Mouse (Mus musculus) T-helper 1 cell (primary cell): ENCODE results near the gene Syngr1.

Experiments used
- in situ Hi-C: fragments of 300-600 bp; cut with MboI, MseI; formaldehyde crosslinking; loops from one replicate; pipeline ENCODE4 v1.15.1; 2025; ENCODE audit warnings: high pct_unique_total_duplicates

Gene Syngr1

DNA sequence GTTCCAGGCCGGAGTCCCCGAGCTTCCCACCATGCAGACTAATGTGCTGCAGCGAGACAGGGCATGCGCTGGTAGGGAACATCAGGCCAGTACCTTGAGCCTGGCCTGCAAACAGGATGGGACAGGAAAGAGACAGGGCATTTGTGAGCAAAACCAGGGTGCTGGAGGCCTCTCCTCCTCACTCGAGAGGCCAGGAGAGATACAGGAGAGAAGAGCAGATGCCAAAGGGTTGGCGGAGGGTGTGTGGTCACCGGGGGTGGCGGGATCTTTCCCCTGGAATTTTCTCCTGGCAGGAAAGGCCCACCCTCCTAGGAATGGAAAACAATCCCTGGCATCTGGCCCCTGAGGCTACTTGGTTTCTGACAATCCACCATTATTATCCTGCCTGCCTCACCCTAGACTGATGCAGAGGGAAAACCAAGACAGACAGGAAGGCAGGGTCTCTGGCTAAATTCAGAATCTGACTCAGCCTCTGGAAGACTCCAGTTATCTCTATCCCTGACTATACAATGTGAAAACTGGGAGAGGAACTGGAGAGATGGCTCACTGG, 21.0 kb upstream of the Syngr1 start:
- in situ Hi-C loops: no loop called here

GRCm38 (mm10) chr15:80071951-80072437, 19.1 kb upstream of the Syngr1 start:
- in situ Hi-C loops: no loop called here

- in situ Hi-C loops: no loop called here
Observed at GRCm38 (mm10) chr15:80072579-80073255, 18.4 kb upstream of the Syngr1 start.

DNA sequence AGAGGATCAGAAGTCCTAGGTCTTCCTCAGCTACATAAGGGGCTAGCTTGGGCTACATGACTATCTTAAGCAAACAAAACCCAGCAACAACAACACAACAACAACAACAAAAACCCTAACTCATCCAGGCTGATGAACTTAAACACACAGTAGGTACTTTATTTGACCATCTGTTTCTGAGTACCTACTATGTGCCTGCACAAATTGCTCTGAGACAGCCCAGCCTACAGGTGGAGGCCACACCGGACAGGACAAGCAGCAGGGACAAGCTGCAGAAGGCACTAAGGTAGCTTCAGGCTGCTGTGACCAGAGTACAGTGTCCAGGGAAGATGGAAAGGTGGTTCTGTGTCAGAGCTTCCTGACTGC, 17.9 kb upstream of the Syngr1 start:
- in situ Hi-C loops: no loop called here

GRCm38 (mm10) chr15:80074663-80075373, 16.3 kb upstream of the Syngr1 start:
- in situ Hi-C loops: no loop called here

DNA sequence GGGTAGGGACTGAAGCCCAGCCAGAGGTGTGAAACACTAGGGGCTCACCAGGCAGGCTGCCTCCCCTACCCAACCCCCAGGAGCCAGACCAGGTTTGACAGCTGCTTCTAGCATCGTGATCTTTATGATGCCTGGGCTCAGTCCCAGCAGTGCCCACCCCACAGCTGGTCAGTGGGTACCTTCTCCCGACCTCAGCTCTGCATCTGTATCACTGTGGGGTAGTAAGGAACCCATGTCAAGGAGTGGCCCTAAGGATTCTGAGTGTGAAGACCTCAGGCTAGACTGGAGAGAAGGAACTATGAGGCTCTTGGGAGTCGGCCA, 15.8 kb upstream of the Syngr1 start:
- in situ Hi-C loops: no loop called here

- in situ Hi-C loops: no loop called here
Observed at GRCm38 (mm10) chr15:80075733-80076337, 15.3 kb upstream of the Syngr1 start.

- in situ Hi-C loops: no loop called here
Observed at GRCm38 (mm10) chr15:80076338-80077136, 14.6 kb upstream of the Syngr1 start.

GRCm38 (mm10) chr15:80078058-80078814, 12.9 kb upstream of the Syngr1 start:
- in situ Hi-C loops: no loop called here

DNA sequence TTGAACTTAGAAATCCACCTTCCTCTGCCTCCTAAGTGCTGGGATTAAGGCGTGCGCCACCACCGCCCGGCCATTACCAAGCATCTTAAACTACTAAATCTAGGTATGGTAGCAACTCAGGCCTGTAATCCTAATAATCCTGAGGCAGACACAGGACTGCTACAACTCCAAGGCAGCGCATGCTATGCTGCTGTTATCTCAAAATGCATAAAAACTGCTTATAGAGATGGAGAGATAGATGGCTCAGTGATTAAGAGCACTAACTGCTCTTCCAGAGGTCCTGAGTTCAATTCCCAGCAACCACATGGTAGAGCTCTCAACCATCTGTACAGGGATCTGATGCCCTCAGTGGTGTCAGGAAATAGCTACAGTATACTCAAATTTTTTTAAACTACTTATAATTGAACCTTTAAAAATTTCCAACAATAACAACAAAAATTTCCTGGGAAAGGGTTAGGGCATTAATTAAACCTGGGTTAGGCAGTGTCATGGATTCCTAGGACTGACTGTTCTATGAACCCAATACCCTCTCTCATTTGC, 11.9 kb upstream of the Syngr1 start:
- in situ Hi-C loops: no loop called here

DNA sequence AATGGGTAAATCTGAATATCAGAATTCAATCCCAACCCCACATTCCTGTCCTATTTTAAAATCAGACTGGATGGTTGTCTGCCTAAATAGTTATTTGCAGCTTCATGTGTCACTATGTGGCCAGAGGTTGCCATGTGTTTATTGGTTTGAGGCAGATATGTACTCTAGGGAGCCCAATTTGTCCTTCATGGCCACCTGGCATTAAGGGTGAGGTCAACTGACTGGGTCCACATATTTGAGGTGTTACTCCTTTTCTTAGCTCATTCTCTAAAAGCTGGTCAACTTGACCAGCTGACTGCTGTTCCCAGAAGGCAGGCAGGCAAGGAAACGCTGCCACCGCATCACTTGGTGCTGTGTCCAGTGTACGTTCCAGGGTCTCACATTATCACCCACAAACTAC, 11.2 kb upstream of the Syngr1 start:
- in situ Hi-C loops: no loop called here

DNA sequence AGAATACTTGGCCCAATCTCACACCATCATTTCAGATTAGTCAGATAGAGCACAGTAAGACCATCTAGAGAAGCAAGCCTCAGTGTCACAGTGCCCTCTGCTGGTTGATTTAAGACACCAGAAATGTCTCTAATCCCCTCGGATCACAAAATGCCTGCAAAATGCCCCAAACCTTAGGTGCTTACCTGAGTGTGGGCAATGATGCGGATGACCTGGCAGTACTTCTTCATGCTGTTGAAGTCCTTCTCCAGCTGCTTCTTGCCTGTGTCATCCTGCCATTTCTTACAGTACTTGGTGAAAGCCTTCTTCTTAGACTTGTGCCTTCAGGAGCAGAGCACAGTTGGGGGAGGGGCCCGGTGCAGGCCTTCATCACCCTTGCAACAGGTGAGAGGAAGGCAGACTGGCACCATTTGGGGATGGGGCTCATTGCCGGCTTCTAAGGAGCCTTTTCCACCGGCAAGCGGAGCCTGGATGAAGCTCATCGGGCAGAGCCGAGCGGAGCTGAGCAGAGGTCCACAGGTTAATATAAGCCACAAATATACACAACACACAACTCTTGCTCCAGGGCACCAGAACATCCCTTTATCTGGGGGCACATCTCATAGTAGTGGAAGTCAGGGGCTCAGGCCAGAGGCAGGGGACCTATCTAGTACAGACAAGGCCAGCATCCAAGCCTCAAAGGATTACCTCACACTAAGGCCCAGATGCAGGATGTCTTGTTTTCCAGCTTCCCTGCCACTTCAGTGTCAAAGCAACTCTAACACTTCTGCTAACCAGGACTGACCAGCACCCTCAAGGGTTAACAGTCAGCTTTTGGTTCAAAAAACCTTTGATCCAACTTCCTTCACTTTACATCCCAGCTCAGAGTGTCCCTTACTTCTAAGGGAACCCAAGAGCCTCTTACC, 10.2 kb upstream of the Syngr1 start:
- in situ Hi-C loops: no loop called here

DNA sequence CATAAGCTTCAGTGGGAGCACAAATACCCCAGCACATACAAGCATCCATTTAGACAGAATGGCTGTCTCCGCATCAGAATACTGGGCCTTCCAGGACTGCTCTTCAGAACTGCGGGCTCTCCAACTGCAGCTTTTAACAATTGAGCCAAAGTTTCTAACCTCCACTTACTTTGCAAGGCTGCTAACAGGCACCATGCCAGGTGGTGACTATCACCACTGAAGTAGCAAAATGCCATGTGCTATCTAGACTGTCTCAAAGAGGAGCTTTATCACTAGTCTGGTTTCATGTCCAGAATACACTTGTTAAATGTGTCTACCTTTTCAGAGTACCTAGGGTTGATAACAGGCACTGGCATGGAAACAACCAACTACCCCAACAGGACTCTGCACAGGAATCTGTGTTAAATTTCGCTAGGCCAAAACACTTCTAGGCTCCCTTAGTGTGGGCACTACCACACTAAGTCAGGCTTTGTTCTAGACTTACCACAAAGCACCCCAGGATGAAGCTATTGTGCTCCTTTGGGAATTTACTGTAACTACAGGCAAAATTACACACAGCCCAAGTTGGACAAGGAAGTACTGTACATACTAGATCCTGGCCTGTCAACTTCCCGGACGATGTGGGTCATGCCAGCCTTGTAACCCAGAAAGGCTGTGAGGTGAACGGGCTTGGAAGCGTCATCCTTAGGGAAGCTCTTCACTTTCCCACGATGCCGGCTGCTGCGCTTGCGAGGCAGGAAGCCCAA, 9.2 kb upstream of the Syngr1 start:
- in situ Hi-C loops: no loop called here

GRCm38 (mm10) chr15:80082661-80083275, 8.4 kb upstream of the Syngr1 start:
- in situ Hi-C loops: no loop called here

DNA sequence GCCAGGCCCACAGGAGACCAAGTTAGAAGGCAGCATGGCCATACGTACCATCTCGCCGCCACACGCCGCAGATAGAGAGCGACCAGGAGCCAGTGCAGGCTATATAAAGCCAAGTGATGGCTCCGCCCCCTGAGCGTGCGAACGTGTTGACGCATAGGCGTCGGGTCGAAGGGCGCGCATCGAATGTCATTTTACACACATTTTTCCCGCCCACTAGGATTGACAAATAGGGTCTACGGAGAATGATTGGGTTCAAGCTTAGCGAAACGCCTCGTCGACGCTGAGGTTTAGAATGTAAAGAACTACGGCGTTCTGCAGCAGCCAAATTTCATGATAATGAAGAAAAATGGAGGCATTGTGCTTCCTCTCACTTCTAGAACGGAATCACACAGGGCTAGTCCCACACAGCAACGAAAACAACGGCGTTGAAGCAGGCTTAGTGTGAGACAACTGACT, 7.8 kb upstream of the Syngr1 start:
- in situ Hi-C loops: no loop called here

DNA sequence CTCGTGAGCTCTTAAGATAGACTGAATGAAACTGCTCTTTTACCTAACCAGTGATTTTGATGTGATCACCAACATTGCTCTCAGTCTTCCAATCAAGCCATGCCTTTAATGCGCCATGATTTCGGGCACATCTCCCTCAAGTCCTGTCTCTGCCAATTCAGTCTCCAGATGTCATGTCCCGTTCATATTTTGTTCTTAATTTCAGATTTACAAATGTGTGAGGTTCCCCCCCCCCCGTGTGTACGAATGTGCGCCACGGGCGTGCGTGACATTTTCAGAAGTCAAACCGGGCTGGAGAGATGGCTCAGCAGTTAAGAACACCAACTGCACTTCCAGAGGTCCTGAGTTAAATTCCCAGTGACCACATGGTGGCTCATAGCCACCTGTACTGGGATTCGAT, 7.4 kb upstream of the Syngr1 start:
- in situ Hi-C loops: no loop called here

DNA sequence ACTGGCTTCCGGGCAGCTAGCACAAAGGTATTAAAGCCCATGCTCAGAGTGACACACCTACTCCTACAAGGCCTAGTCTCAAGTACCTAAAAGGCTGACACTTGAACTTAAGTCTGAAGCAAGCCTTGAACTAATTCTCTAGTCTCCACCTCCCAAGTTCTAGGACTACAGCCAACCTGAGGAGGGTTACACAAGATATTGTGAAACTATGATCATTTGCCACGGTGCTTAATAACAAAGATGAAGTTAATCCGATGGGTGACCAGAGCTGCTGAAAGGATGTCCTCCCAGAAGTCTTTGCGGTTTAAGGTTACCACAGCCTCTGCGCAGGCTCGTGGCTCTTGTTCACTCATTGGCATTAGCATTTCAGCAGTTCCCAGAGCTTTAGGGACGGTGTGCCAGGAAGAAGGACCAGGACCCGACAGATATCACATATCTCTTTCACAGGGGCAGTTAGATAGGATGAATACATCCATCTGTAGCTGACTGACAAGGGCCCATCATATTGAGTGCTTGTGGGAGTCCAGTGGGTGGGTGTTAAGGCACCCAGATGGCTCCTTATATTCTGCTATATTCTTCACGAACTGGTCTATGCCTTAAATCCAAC, 3.6 kb upstream of the Syngr1 start:
- in situ Hi-C loops: no loop called here

DNA sequence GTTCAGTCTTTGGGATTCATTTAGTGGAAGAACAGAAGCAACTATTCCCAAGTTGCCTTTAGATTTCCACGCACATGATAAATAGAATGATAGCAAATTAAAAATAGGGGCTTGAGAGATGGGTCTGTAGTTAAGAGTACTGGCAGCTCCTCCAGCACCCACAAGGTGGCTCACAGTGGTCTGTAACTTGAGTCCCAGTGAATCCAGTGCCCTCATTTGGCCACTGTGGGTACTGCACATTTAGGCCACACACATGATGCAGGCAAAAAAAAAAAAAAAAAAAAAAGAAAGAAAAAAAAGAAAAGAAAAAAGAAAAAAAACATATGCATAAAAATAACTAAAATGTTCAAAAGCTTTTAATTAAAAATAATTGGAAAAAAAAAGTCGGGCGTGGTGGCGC, 2.5 kb upstream of the Syngr1 start:
- in situ Hi-C loops: no loop called here
